Mouse (Mus musculus) ZHBTc4 (cell line): ENCODE measurements around the gene Taf8.

Experiments used
- DNase-seq: peaks from one replicate; pipeline ENCODE4 v3.0.0-alpha.2; 2011; ENCODE audit warnings: low read depth, low spot score

Gene Taf8

DNA sequence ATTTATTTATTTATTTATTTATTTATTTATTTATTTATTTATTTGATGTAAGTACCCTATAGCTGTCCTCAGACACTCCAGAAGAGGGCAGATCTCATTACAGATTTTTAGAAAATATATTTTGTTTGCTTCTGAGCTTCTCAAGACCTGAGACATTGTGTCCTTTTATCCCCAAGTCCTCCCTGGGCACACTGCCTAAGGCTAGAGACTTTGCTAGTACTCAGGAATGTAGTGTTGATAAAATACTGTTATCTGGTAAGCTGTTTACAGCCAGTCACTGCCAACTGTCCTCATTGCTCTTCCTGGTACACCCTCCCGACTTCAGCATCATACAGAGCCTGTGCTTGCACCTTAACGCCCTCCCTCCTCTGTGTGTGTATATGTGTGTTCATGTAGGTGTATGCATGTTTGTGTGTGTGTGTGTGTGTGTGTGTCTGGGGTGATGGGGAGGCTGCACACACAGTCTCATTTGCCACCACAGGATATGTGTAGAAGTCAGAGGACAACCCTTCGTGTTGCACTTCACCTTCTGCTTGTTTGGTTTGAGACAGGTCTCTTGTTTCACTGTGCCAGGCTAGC lies 42.7 kb downstream of the Taf8 start:
- no peak for DNase-seq

DNA sequence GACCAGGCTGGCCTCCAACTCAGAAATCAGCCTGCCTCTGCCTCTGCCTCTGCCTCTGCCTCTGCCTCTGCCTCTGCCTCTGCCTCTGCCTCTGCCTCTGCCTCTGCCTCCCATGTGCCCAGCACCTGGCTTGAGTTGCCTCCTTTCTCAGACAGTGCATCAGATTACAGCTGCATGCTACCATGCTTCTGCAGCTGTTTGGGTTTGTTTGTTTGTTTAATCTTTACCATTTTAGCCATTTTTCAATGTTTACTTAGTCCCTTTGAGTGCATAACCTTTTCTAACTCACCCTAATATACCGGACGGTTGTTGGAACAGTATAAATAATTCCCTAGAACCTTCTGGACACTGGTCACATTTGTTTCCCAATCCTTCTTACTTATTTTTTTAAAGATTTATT lies 43.2 kb downstream of the Taf8 start:
- no peak for DNase-seq

DNA sequence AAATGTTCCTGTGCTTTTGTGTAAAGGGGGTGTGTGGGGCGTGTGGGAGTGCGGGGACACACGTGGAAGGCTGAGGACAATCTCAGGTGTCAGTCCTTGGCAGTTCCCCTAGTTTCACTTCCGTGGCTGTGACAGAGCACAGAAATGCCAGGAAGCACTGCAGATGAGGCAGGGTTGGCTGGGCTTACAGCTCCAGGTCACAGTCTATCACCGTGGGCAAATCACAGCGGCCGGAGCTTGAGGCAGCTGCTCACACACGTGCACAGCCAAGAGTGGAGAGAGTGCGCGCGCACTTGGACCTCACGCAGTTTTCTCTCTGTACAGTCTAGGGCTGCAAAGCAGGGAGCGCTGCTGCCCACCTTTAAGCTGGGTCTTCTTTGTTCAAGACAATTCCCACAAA lies 43.8 kb downstream of the Taf8 start:
- peak; percentile 36 for DNase-seq

DNA sequence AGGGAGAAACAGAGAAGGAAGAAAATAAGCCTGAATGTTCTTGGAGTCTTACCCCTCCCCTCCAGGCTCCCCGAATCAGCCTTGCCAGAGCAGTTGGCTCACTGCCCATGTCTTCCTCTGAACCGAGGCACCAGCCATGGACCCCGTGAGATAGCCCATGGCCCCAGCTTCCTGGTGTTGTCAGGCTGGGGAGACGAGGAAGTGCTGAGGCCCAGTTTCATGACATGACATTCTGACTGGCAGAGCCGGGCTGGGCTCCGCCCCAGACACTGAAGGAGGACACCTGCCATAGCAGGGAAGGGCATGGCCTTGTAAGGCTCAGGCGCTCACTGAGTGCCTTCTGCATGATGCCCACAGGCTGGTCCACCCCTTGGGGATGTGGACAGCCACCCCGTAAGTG lies 47.4 kb downstream of the Taf8 start:
- DNase-seq = no peak

DNA sequence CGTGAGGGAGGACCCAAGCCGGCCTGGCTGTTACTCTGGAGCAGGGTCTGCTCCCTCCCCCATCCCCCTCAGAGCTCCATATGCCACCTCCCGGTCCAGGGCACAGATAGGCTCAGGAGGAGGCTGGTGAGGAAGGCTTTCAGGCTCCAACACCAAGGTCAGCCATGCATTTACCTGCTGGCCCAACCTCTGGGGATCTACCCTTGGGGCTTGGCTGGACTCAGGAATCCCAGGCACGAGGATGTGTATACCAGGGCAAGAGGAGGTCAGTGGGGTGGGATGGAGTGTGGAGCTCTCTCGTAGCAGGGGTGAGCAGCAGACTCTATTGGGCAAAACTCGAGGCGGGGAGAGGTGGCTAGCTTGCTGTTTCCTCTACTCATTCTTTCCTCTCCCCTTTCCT lies 49.2 kb downstream of the Taf8 start:
- DNase-seq = no peak

DNA sequence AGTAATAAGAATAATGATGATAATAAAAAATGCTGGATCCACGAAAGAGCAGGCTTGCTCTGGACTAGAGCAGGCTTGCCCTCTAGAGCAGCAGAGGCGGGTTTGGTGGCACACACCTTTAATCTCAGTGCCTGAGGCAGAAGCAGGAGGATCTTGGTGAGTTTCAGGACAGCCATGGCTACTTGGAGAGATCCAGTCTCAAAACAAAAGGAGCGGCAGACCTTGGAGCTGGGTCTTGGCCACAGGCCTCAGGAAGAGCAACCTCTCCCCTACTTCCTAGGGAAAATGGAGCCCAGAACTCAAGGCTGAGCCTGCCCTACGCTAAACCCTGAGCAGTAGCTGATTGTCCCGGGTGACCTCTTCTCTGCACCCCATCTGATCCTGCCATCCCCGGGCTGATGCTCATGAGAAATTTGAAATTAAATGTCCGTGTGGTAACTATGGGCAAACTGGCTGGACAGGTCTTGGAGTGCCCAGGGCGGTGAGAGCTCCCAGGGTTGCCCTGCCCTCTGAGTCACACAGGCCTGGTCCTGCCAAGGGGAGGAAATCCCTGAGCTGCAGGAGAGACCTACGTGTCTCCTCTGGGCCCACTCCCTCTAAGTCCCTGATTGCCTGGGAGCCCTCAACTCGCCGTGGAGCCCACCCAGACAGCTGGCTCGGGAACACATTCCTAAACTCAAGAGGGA lies 51.1 kb downstream of the Taf8 start:
- no peak for DNase-seq

DNA sequence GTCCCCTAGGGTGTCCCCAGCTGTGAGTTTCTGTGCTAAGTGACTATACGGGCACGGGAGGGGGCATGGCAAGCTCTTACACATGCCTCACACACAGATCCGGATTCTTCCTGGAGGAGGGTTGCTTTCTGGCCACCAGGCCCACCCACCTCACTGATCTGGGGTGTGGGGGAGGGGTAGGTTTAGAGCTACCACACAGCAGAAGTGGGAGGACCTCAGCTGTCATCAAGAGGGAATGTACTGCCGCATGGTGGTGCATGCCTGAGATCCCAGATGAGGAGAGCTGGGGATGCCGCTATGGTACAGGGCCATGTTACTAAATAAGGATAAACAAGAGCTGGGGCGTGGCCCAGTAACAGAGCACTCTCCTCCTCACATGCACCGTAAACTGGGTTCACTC lies 51.9 kb downstream of the Taf8 start:
- DNase-seq = peak; percentile 69

DNA sequence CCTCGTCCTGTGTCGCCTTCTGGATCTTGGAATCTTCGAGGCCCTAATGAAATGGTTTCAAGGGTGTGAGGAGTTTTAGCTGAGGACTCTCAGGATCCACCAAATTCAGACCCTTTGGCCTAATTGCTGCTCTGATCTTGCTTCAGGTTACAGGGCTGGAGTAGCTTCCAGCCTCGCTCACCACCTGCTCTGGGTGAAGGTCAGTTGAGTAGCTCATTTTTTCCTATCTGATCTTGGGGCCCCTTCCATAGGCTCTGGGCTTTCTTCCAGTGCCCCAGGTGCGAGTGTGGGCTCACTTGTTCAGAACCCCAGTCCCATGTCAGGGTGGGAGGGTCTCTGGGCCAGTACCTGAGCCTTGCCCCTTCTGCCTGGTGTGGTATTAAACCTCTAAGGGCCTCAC lies 52.7 kb downstream of the Taf8 start:
- DNase-seq = no peak

DNA sequence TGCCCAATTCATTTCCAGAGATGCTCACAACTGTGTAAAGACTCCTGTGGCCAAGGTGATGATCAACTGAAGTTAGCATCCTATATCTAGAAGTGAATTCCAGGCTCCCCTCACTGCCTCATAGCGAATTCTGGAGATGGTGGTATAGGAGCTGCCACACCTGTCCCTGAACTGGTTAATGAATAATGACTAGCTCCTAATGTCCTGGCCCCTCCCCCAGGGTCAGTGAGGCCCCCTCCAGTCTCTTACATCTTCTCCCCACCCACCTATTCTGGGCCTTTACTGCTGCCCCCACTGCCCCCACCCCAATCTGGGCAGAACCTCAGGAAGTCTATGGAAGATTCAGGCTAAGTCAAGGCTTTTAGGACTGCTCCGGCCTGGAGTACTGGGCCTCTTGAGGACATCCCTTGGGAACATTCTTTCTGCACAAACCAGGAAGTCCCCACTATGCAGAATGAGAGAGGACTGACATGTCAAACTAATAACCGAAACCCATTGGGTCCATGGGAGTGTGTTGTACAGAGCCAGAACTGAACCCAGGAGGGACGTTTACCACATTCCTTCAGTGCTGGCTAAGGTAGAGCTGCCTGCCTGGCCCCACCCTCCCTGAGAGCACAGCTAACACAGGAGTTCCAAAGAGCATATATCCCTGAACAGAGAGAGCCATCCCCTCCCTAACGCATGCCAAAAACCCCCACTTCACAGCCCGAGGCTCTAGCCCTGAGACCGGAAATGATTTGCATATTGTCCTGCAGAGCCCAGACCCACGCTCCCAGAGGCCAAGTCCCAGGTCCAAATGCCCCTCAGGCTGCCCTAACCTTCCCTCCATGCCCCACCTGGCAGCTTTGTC lies 53.3 kb downstream of the Taf8 start:
- no peak for DNase-seq

DNA sequence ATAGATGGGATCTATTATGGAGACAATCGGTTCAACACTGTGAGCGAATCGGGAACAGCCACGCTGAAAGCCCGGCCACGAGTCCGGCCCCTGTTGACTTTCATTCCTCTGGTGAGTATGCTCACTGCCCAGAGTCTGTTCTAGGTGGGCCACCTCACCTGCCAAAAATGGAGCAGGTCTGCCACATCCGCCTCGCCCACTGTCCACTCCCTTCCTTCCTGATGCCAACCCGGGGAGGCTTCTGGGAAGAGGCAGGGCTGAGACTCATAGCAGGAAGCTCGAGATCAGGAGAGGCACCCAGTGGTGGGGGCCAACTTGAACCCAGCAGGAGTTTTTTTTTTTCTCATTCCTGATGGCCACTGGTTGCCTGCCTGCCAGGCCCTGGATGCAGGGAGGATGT lies 55.5 kb downstream of the Taf8 start:
- DNase-seq = no peak

DNA sequence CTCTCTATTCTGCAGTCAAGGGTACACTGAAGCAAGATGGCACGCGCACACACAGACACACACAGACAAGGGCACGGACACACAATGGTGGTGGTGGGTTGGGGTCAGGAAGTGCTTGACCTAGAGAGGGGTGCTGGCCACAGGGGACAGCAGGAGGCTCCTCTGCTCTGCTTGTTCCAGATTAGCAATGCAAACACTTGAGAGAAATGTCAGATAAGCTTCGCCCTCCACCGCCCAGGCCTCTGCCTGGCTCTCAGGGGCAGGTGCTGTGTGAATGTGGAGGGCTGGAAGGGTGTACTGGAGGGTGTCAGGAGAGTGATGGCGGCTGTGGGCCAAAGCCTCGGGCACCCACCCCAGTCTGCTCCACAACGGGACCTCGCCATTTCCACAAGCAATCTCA lies 56.1 kb downstream of the Taf8 start:
- no peak for DNase-seq

DNA sequence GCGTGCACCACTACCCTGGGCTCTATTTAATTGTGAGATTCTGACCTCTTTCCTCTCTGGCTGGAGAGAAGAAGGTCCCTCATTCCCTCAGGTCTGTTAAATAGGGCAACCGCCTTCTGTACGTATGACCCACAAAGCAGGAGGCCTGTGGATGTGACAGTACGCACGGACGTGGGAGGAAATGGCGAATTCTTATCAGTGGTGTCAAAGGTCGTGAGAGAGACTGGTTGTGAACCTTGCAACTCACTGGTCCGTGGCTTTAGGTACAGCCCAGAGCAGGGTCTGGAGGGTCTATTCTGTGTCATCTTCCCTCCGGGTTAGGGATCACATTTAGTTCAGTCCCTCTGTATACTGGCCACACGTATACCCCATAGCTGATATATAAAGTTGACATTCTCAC lies 56.6 kb downstream of the Taf8 start:
- no peak for DNase-seq

DNA sequence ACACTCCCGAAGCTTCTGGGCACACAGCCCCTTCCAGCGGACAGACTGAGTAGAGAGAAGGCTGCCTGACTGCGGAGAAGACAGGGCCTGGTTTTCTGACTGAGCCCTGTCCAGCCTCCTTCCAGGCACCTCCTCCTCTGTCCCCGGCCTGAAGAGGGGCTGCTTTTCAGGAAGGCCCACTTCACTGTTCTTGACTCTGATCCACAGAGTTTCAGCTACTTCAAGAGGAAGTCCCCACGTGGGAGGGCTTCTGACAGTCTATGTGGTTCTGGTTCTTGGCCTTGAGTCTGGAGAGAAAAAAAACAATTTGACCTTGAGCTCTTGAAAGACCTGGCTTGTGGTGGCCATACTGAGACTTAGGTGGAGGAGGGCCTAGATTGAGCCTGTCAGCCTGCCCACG lies 58.0 kb downstream of the Taf8 start:
- no peak for DNase-seq

DNA sequence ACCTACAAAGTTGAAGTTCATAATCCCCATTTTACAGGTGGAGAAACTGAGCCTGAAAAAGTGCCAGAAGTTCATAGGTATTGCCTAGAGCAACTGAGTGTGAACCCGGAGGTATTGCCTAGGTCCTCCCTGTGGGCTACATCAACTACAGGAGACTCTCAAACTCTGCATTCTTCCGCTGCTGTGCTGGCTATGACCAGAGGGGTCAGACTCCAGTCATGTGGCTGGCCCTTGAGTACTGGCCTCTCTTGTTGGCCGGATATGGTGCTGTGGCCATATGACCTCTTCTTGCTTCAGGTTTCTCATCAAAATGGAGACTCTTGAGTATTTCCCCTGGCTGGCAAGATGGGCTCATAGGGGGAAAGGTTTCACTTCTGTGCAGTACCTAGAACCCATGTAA lies 59.8 kb downstream of the Taf8 start:
- no peak for DNase-seq

DNA sequence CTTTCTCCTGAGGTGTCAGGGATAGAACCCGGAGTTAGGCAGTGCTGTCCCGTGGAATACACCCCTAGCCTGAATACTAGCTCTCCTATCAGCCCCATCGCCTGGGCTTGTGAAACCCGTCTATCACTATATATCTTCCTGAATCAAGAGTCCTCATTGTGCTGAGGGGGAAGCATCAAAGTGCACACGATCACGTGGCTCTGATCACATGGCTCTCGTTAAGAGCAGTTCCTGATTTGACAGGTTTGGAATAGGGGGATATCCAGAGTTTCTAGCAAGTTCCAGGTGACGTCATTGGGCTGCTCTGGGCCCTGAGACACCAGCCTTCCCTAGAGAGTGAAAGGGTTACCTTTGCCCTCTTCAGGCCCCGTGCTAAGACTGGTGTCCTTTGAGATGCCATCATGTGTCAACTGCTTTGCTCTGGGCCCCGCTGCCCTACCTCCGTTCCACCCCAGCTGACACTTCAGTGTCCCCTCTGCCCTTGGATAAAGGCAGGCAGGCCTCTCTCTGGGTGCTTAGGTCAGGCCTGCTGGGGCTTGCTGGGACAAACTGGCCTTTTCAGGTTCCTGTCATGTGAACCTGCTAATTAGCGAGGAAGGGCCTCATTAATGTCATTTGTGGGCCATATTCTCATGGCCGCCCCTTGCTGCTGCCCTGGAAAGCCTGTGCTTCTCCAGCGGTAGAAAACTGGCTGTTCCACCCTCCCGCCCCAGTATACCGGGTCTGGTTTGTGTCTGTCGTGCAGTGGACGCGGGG lies 60.6 kb downstream of the Taf8 start:
- no peak for DNase-seq

DNA sequence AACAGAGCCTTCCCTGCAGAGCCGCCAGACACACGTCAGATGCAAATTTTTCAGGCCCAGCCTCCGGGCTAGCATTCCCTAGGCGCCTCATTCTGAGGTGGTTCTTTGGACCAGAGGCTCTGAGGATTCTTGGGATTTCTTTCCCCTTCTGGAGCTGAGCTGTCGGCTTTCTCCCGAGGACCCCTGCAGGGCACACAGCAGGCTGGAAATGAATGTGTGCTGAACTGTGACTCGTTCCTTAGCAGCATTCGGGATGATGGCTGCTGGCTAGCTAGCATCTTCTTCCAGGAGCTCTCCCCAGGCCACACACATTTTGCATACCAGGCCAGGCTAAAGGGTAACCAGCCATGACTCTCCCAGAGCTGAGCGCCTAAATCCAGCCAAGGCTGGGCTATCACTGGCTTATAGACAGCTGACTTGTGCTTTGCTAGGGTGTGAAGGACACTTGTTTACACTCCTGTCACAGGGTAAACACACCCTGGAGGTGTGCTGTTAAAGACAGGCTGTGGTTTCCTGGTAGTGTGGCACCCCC lies 61.7 kb downstream of the Taf8 start:
- DNase-seq = peak; percentile 92

DNA sequence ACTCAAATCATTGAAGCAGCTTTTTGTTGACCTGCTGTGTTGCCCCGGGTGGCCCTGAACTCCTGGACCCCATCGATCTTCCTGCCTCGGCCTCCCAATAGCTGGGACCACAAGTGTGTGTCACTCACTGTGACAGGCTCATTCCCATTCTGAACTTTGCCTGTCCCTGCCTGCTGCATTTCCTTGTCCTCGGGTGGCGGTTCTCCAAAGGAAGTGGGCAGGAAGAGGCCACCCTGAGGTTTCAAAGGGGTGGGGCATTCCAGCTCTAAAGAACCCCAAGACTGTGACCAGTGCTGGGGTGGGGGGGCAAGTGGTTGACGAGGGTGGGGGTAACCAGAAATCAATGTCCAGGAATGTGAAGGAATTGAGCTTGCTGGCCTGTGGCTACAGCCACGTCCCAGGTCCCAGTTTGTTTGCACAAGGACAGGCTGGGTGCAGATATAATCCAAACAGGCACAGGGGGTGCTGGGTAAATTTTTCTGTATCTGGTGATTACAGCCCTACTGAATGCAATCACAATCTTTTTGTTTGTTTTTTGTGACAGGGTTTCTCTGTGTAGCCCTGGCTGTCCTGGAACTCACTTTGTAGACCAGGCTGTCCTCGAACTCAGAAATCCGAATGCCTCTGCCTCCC lies 62.6 kb downstream of the Taf8 start:
- no peak for DNase-seq

DNA sequence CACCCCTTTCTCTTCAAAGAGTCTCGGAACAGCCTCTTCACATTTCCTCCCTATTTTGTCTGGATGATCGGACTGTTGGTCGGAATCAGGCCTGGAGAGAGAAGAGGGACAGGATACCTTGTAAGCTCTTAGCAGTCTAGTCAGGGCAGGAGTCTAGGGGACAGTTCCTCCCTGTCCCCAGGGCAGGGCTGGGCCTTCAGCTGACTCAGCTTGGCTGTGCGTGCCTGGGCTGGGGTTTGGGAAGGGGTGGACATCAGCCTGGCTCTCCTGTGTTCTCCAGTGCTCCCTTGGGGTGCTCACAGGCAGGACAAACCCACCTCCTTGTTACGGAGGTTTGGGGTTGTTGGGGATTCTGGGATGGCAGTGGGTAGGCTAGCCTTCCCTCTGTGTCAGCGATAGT lies 63.5 kb downstream of the Taf8 start:
- no peak for DNase-seq

DNA sequence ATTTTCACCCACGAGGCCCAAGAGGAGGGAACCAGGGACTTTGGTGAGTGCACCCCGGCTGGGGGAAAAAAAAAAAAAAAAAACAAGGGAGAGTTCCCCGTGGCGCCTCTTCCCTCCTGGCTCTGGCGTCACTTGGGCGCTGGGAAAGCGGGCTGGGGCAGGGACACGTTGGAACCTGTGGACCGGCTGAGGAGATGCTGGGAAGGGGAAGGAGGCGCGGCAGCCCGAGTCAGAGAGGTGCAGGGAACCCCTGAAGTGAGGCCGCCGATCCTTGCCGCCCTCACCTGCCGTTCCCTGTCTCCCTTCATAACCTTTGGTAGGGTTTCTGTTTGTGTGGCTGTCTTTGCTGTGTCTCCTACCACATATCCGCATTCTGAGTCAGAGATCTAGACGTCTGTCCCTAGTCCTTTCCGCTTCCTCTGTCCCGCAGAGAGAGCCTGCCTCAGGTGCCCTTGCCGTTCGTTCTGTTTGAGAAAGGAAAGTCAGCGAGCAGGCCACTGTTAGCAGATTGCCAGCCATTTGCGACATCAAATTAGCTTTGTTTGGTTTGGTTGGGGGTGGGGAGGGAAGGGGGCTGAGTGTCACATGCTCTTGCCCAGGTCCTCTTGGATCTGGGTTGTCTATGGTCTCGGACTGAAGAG lies 65.1 kb downstream of the Taf8 start, which contains the start of gene 1700001C19Rik:
Gene 1700001C19Rik (minus strand): TSS at position 470 of the 641 bp plus-strand sequence.
- DNase-seq = peak; percentile 62

DNA sequence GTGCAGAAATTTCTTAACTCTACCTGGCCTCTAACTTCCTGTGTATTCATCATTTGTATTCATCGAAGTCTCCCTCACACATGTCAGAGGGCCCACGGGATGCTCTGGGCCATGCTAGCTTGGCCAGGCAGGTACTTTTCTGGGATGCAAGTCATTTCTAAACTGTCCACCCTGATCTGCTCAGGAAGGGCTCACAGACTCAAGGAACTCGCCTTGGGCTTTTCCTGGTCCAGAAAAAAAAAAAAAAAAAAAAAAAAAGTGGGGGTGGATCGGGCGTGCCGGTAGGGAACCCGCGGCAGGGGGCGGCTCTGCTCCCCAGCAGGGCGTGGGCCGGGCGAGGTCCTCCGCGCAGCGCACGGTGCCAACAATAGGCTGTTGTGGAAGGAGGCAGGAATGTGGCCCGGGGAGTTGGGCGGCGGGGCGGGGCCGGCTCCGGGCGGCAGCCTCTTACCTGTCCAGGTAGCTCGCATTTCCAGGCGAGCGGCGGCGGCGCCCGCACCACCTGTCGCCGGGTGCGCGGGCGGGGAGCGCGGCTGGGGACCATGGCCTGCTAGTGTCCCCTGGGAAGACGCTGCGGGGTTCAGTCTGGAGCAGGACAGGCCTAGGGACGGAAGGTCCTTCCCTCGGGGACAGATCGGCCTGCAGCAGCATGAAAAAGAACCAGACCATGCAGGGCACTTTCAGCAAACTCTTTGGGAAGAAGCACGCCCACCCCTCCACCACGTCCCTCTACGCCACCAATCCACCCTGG lies 65.8 kb downstream of the Taf8 start, which contains the start of gene AI661453:
Gene AI661453 (plus strand): TSS at position 460 of the 751 bp plus-strand sequence.
- peak; percentile 82 for DNase-seq
